Mouse (Mus musculus) olfactory bulb, adult 2 months (tissue): Measurements from ENCODE around the gene Spred1. TPM values are rescaled to one million over a fixed set of nuclear protein-coding genes. Genes with fewer than 3 reads are reported as not detected.

Experiments used
- H3K27ac ChIP-seq: fragments of 200-500 bp; 2 replicates; pipeline ENCODE4 v1.5.1; 2012; ENCODE audit warnings: low read depth, low read length; ENCODE audit not compliant: insufficient read depth
- H3K4me1 ChIP-seq: fragments of 200-500 bp; 2 replicates; pipeline ENCODE4 v1.6.1; 2012; ENCODE audit warnings: low read length; ENCODE audit not compliant: control insufficient read depth, insufficient read depth
- H3K4me3 ChIP-seq: fragments of 200-500 bp; 2 replicates; pipeline ENCODE4 v1.5.1; 2012; ENCODE audit warnings: mild to moderate bottlenecking, low read depth, low read length, moderate library complexity; ENCODE audit not compliant: insufficient read depth
- CTCF ChIP-seq: fragments of 200-500 bp; IDR thresholded peaks from 2 replicates; pipeline ENCODE4 v1.5.1; 2012; ENCODE audit warnings: low read depth, mild to moderate bottlenecking, low read length, moderate library complexity; ENCODE audit not compliant: insufficient read depth
- POLR2A ChIP-seq: fragments of 200-500 bp; IDR thresholded peaks from 2 replicates; pipeline ENCODE4 v1.6.1; 2012; ENCODE audit warnings: mild to moderate bottlenecking, low read depth, low read length, moderate library complexity; ENCODE audit not compliant: insufficient read depth
- WGBS: fragments of 180-500 bp; shearing (Covaris S2); methylation state at CpG from one replicate; pipeline ENCODE4 v1.1.7; 2018; 5-methylcytosine and 5-hydroxymethylcytosine counted together
- polyA plus RNA-seq: library from polyadenylated mRNA; stranded (reverse); fragments of >200 nt; gene quantifications from 2 replicates; pipeline ENCODE4 v1.2.4, GENCODE M21; 2012; ENCODE audit warnings: low replicate concordance; ENCODE audit not compliant: missing spikeins, insufficient read depth, insufficient read length

Gene Spred1
- 67.2 and 101 TPM in 2 replicates for polyA plus RNA-seq

DNA sequence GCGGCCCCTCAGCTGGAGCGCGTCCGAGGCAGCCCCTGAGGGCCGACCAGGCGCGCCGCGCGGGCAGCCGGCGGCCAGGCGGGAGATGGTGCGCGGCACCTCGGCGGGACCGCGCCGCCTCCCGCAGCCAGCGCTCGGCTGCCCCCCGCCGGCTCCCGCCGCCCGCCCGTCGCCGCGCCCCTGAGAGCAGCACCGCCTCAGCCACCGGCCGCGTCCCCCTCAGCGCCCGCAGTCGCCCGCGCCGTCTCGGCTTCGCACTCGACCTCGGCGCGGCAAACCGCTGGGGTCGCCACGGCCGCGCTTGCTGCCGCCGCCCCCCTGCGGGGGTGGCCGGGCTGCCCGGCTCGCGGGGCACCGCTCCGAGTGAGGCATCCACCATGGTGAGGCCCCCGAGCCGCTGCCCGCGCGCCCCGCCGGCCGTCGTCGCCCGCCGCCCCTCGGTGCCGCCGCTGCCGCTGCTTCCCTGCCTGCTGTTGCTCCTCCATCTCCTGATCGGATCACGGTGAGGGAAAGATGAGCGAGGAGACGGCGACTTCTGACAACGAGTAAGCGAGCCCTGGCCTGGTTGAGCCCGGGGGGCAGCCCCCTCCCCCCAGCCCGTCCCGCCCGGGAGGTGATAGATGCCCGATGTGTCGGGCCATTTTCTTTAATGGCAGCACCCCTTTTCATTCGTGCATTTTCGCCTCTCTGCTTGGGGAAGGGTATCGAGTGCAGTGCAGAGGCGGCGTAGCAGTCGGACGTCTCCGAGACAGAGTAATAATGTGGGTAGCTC is at the start of gene Spred1:
TSS of gene Spred1 (plus strand) at position 163 of the 772 bp plus-strand sequence.
- Histone ChIP-seq H3K4me3 (peak within 1 kb of the TSS; percentile 97), H3K4me1 (no peaks in the 10 kb centered on the region), H3K27ac (peak within 1 kb of the TSS; percentile 98)
- WGBS, result 4% methylated on average over 92 of the region's 99 CpGs
- no peak for TF ChIP-seq CTCF
- no peak for TF ChIP-seq POLR2A

DNA sequence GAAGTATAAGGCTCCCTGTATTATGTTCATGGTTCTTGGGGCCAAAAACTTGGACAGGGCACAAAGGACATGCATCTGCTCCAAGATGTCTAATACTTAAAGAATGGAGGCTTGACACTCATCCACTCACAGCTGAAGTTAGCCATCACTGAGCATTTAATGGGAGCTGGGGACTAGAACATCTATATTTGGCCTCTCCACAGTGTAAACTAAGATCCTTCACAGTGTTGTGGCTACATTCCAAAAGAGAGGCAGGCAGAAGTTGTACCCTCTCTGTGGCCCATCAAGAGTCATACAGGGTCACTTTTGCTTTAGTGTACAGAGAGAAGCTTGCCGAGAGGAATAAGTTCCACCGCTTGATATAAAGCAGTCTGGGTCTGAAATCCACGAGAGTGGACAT is 49.6 kb upstream of the Spred1 start:
- no peaks in the 10 kb centered on the region for H3K4me1 ChIP-seq
- TF ChIP-seq CTCF, result no peak
- H3K4me3 ChIP-seq, result no peak overlapping the region
- WGBS, result 94% methylated on average over 3 of the region's 3 CpGs
- H3K27ac ChIP-seq, result no peak overlapping the region

DNA sequence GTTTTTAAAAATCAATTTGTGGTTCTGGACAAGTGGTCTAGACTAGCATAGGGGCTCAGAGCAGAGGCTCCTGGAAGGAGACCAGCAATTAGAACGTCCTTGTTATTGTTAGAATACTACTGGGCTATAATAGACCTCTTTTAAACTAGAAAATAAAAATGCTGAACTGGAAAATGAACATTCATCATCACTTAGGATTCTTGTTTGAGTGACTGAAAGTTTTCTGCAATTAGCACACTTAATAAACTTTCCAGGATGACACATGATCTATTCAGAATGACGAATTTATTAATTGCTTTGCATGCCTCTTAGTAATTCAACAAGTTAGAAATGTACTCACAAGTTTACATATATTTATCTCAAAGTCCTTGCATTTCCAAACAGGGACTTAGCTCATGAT is 42.5 kb upstream of the Spred1 start:
- TF ChIP-seq POLR2A (no peak), CTCF (no peak)
- WGBS, result 60% methylated on average over 2 of the region's 2 CpGs

DNA sequence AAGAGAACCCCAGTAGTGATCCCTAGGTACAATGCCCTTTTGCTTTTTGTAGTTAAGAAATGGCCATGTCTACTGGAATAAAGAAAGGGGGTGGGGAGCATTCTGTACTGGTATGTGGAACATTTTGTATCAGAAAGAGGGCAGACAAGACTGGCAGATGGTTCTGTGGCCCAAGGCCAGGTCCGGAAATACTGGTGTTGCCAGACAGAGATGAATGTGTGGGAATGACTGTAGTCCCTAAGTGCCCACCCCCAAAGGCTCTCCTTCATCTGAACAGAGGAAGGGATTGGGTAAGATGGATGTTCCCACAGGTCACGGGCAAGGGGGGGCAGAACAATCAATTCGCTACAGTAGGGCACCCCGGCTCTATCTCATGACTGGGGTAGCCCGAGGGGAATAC is 41.6 kb upstream of the Spred1 start:
- Histone ChIP-seq H3K4me1 (no peaks in the 10 kb centered on the region), H3K27ac (no peak overlapping the region), H3K4me3 (no peak overlapping the region)
- TF ChIP-seq POLR2A (no peak), CTCF (no peak)
- 88% methylated on average over 5 of the region's 5 CpGs for WGBS

More for the DNA sequence above, 42.5 kb upstream of the Spred1 start:
- H3K4me3 ChIP-seq, result no peak overlapping the region
- H3K4me1 ChIP-seq, result no peaks in the 10 kb centered on the region
- no peak overlapping the region for H3K27ac ChIP-seq

DNA sequence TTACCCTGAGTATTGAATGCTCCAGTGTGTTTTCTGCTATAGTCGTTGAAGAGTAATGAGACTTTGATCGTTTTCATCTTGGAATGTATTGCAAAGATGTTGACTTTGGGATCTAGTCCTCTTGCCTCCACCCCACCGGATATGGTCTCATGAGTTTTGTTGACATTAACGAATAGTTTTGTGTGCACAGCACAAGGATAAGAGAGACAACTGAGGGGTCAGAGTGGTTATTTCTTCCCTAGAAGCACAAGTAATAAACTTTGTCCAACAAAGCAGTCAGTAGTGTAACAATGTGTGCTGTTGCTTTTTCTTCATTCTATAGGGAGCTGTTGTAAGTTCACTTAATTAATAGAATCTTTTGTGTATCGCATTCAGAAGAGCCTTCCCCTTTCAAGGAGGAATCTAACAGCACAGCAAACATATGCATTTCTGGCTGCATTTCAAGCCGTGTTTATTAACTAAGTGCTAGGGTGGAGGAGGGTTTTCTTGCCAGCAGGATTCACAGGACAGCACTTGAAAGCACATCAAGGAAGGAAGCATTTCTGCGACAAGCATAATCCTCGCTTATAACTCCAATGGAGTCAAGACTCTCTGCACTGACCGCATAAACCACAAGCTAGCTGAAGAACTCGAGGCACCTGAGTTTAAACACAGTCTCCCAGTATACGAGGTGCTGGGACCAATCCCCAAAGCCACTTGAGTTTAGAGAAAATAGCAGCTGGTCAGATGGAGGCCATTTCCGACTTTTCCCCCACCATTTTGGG is 35.0 kb upstream of the Spred1 start:
- Histone ChIP-seq H3K4me3 (no peak overlapping the region), H3K4me1 (no peaks in the 10 kb centered on the region), H3K27ac (no peak overlapping the region)
- TF ChIP-seq CTCF (no peak), POLR2A (no peak)
- WGBS, result 57% methylated on average over 12 of the region's 12 CpGs

DNA sequence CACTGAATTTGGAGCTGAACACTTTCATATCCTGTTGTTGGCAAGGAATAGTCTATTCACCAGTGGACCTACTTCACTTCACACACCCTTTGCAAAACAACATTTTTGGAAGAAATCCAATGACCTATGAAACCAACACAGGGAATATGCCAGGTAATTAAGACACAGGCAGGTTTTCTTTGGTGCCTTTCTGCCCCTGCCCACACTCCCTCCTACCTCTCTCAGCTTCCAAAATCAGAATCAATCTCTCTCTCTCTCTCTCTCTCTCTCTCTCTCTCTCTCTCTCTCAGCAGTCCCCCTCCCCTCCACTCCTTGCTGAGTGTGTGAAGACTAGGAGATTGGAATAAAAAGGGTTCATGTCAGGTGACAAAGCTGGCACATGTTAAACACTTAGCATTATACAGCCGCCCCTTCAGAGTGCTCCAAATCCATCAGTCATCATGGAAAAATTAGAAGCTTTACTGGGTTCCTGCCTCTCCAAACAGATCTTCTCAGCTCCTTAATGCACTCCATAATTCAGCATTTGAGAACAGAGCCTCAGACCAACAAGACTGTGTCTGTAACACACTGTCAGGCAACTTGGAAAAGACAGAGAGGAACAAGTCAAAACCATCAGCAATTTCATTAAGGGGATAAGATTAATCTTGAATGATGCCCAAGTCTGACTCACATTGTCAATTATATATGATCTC is 34.3 kb upstream of the Spred1 start:
- Histone ChIP-seq H3K4me3 (no peak overlapping the region), H3K27ac (no peak overlapping the region), H3K4me1 (no peaks in the 10 kb centered on the region)
- 76% methylated on average over 1 of the region's 1 CpGs for WGBS
- TF ChIP-seq POLR2A, result no peak
- TF ChIP-seq CTCF, result no peak

DNA sequence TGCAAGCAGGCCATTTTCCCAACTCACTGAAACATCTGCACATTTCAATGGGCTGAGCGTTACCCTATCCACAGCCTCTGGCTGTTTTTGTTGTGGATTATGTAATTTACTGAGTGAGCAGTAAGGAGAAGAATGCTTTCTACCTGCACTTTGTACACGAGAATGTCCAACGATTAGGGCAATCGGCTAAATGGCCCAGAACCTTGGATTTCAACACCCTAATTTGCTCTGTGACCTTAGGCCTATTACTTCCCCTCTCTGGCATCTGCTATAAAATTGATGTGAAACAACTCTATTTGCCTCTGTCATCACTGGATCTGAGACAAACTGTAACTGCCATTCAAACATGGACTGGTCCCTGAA is 33.7 kb upstream of the Spred1 start:
- WGBS, result 77% methylated on average over 4 of the region's 4 CpGs
- TF ChIP-seq CTCF (no peak), POLR2A (no peak)
- Histone ChIP-seq H3K4me1 (no peaks in the 10 kb centered on the region), H3K27ac (no peak overlapping the region), H3K4me3 (no peak overlapping the region)

DNA sequence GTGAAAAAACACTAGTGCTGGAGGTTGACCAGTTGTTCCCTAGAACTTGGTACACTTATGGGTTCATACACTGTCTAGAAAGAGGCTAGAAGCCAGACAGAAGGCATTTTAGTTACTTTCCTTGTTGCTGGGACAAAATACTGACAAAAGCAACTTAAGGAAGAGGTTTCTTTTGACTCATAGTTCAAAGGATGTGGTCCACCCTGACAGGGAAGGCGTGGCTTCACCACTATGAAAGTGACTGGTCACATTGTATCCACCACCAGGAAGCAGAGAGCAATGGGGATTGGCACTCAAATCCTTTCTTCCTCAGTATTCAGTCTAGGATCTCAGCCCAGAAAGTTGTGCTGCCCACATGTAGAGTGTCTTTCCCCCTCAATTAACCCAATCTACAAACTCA is 31.7 kb upstream of the Spred1 start:
- no peak overlapping the region for H3K4me3 ChIP-seq
- no peak for TF ChIP-seq CTCF
- no peak for TF ChIP-seq POLR2A
- H3K27ac ChIP-seq, result no peak overlapping the region
- no peaks in the 10 kb centered on the region for H3K4me1 ChIP-seq
- 95% methylated on average over 1 of the region's 1 CpGs for WGBS

DNA sequence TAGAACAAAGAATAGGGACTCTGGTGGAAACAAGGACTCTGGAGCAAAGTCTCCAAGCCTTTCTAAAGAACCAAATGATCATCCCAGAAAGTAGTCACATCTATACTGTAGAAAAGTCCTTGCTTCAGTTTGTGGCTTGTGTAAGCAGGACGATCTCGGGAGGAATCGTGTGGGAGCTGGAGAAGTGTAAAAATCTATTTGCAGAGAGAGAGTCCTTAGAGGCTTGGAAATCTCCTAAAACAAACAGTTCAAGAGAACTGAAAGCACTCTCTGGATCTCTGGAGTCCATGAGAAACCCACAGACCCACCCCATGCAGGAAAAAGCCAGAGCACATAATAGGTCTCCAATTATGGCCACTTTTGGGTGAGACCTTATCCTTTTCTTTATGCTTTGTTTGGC is 31.1 kb upstream of the Spred1 start:
- no peaks in the 10 kb centered on the region for H3K4me1 ChIP-seq
- H3K4me3 ChIP-seq, result no peak overlapping the region
- TF ChIP-seq POLR2A, result no peak
- TF ChIP-seq CTCF, result no peak
- H3K27ac ChIP-seq, result no peak overlapping the region
- 73% methylated on average over 3 of the region's 3 CpGs for WGBS
